Mouse (Mus musculus) cerebral cortex, adult 2 months (tissue): ENCODE data around the gene Gm20865.

Experiments
- WGBS: fragments of 180-500 bp; shearing (Covaris S2); methylation state at CpG from one replicate; pipeline ENCODE4 v1.1.7; 2018; 5-methylcytosine and 5-hydroxymethylcytosine counted together

Gene Gm20865

DNA sequence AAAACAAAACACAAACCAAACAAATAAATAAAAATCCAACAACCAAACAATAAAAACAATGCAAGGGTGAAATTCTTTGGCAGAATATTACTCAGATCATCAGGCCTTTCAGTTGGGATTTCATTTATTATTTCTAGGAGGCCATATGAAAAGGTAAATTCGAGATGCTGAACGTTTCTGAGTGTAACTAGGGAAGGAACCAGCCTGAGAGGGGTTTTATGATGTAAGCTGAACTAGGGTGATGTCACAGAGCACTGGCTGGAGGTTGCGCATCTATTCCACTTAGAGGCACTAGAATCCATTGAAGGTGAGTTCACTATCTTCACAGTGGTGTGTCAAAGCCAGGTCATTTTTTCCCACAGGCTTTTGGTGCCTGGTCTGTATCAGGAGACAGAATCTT lies at the start of gene Gm20865:
Gene Gm20865 (plus strand): TSS at position 301 of the 400 bp plus-strand sequence.
- WGBS, result no CpG with 5 or more reads among the region's 3 CpGs
